Mouse (Mus musculus) testis, adult 2 months (tissue): ENCODE results near the gene Stard13. TPM values are rescaled to one million over a fixed set of nuclear protein-coding genes. Genes with fewer than 3 reads are reported as not detected.

ENCODE experiments used
- H3K27ac ChIP-seq: fragments of 200-500 bp; 2 replicates; pipeline ENCODE4 v1.5.1; 2012; ENCODE audit warnings: low read depth, low read length; ENCODE audit not compliant: control insufficient read depth, insufficient read depth
- H3K27me3 ChIP-seq: fragments of 200-500 bp; 2 replicates; pipeline ENCODE4 v1.6.1; 2012; ENCODE audit warnings: mild to moderate bottlenecking, low read length, moderate library complexity; ENCODE audit not compliant: control insufficient read depth, insufficient read depth
- H3K36me3 ChIP-seq: fragments of 200-500 bp; 2 replicates; pipeline ENCODE4 v1.6.1; 2012; ENCODE audit warnings: mild to moderate bottlenecking, low read length; ENCODE audit not compliant: control insufficient read depth, insufficient read depth
- H3K4me1 ChIP-seq: fragments of 200-500 bp; 2 replicates; pipeline ENCODE4 v1.6.1; 2012; ENCODE audit warnings: low read length; ENCODE audit not compliant: control insufficient read depth, insufficient read depth
- H3K4me3 ChIP-seq: fragments of 200-500 bp; 2 replicates; pipeline ENCODE4 v1.5.1; 2012; ENCODE audit warnings: low read depth, mild to moderate bottlenecking, low read length, moderate library complexity, mixed read lengths; ENCODE audit not compliant: control insufficient read depth
- CTCF ChIP-seq: fragments of 200-500 bp; IDR thresholded peaks from 2 replicates; pipeline ENCODE4 v1.5.1; 2012; ENCODE audit warnings: low read depth, mild to moderate bottlenecking, inconsistent platforms, low read length, moderate library complexity; ENCODE audit not compliant: control insufficient read depth, insufficient read depth, insufficient replicate concordance
- POLR2A ChIP-seq: fragments of 200-500 bp; IDR thresholded peaks from 2 replicates; pipeline ENCODE4 v1.6.1; 2012; ENCODE audit warnings: low read depth, mild to moderate bottlenecking, inconsistent platforms, low read length, moderate library complexity; ENCODE audit not compliant: control insufficient read depth
- polyA plus RNA-seq: library from polyadenylated mRNA; depleted of rRNA; stranded (reverse); fragments of >200 nt; gene quantifications from 2 replicates; pipeline ENCODE4 v1.2.3, GENCODE M21; 2012

The Stard13 gene
- polyA plus RNA-seq, 1 experiment, result 3.3 TPM

- Histone ChIP-seq H3K36me3 (no peaks in the 10 kb centered on the region), H3K27me3 (no peaks in the 10 kb centered on the region)
- no peak for TF ChIP-seq POLR2A
- TF ChIP-seq CTCF, result no peak
Observed at GRCm38 (mm10) chr5:151261558-151261957, 27.9 kb upstream of the Stard13 start.

GRCm38 (mm10) chr5:151252213-151252612, 18.6 kb upstream of the Stard13 start:
- Histone ChIP-seq H3K27ac (no peak overlapping the region), H3K27me3 (no peaks in the 10 kb centered on the region), H3K4me1 (no peaks in the 10 kb centered on the region), H3K4me3 (no peak overlapping the region), H3K36me3 (no peaks in the 10 kb centered on the region)
- TF ChIP-seq CTCF (no peak), POLR2A (no peak)

More at GRCm38 (mm10) chr5:151261558-151261957, 27.9 kb upstream of the Stard13 start:
- H3K4me1 ChIP-seq, result no peaks in the 10 kb centered on the region
- H3K27ac ChIP-seq, result no peak overlapping the region
- H3K4me3 ChIP-seq, result no peak overlapping the region

GRCm38 (mm10) chr5:151251656-151252055, 18.0 kb upstream of the Stard13 start:
- H3K36me3 ChIP-seq, result no peaks in the 10 kb centered on the region
- no peaks in the 10 kb centered on the region for H3K4me1 ChIP-seq
- no peak overlapping the region for H3K4me3 ChIP-seq
- H3K27ac ChIP-seq, result no peak overlapping the region
- TF ChIP-seq CTCF (no peak), POLR2A (no peak)
- no peaks in the 10 kb centered on the region for H3K27me3 ChIP-seq

- Histone ChIP-seq H3K4me3 (no peak overlapping the region), H3K36me3 (no peaks in the 10 kb centered on the region), H3K27ac (no peak overlapping the region), H3K27me3 (no peaks in the 10 kb centered on the region), H3K4me1 (no peaks in the 10 kb centered on the region)
- no peak for TF ChIP-seq CTCF
- TF ChIP-seq POLR2A, result no peak
Observed at GRCm38 (mm10) chr5:151248671-151249620, 15.3 kb upstream of the Stard13 start.

- H3K4me1 ChIP-seq, result no peaks in the 10 kb centered on the region
- no peaks in the 10 kb centered on the region for H3K36me3 ChIP-seq
- H3K27ac ChIP-seq, result no peak overlapping the region
- no peak for TF ChIP-seq CTCF
- no peak overlapping the region for H3K4me3 ChIP-seq
- no peaks in the 10 kb centered on the region for H3K27me3 ChIP-seq
Observed at GRCm38 (mm10) chr5:151248084-151248483, 14.4 kb upstream of the Stard13 start.

GRCm38 (mm10) chr5:151247115-151247875, 13.7 kb upstream of the Stard13 start:
- Histone ChIP-seq H3K4me1 (no peaks in the 10 kb centered on the region), H3K27me3 (no peaks in the 10 kb centered on the region), H3K36me3 (no peaks in the 10 kb centered on the region), H3K4me3 (no peak overlapping the region), H3K27ac (no peak overlapping the region)
- no peak for TF ChIP-seq POLR2A
- no peak for TF ChIP-seq CTCF

- TF ChIP-seq POLR2A (no peak), CTCF (no peak)
- H3K27me3 ChIP-seq, result no peaks in the 10 kb centered on the region
- H3K36me3 ChIP-seq, result no peaks in the 10 kb centered on the region
- H3K4me1 ChIP-seq, result no peaks in the 10 kb centered on the region
- no peak overlapping the region for H3K27ac ChIP-seq
- H3K4me3 ChIP-seq, result no peak overlapping the region
Observed at GRCm38 (mm10) chr5:151246287-151246686, 12.7 kb upstream of the Stard13 start.
